Mouse (Mus musculus): ENCODE measurements around the gene Mmp17. TPM values are rescaled to one million over a fixed set of nuclear protein-coding genes. Genes with fewer than 3 reads are reported as not detected.

Mmp17 gene
- 0.04 TPM for polyA plus RNA-seq (2014; fragmentation: Illumina TruSeq; extraction: RNeasy Lipid Tissue Mini Kit (QIAGEN cat#74804); ENCODE audit: low read depth, low replicate concordance)

GRCm38 (mm10) chr5:129583761-129584582 is at the start of gene Mmp17:
Gene Mmp17 (plus strand): TSS chr5:129584169.

Other genes with a start within 250 kb of the Mmp17 start
- gene Sfswap, start 82.9 kb upstream of the Mmp17 start, polyA plus RNA-seq (2014; fragmentation: Illumina TruSeq; extraction: RNeasy Lipid Tissue Mini Kit (QIAGEN cat#74804); ENCODE audit: low read depth, low replicate concordance): 34.8 TPM
- gene Zfp11, start 85.9 kb downstream of the Mmp17 start, polyA plus RNA-seq (2014; fragmentation: Illumina TruSeq; extraction: RNeasy Lipid Tissue Mini Kit (QIAGEN cat#74804); ENCODE audit: low read depth, low replicate concordance): 2.5 TPM
- 46.5 TPM for gene Sept14, start 124.3 kb downstream of the Mmp17 start, polyA plus RNA-seq (2014; fragmentation: Illumina TruSeq; extraction: RNeasy Lipid Tissue Mini Kit (QIAGEN cat#74804); ENCODE audit: low read depth, low replicate concordance)
- gene Mrps17, start 131.3 kb downstream of the Mmp17 start, polyA plus RNA-seq (2014; fragmentation: Illumina TruSeq; extraction: RNeasy Lipid Tissue Mini Kit (QIAGEN cat#74804); ENCODE audit: low read depth, low replicate concordance): 35.0 TPM
- gene Nipsnap2, start 140.9 kb downstream of the Mmp17 start, polyA plus RNA-seq (2014; fragmentation: Illumina TruSeq; extraction: RNeasy Lipid Tissue Mini Kit (QIAGEN cat#74804); ENCODE audit: low read depth, low replicate concordance): 16.3 TPM
- gene Psph, start 203.3 kb downstream of the Mmp17 start, polyA plus RNA-seq (2014; fragmentation: Illumina TruSeq; extraction: RNeasy Lipid Tissue Mini Kit (QIAGEN cat#74804); ENCODE audit: low read depth, low replicate concordance): 5.8 TPM

Measured in testis, adult 10 weeks (tissue).